In the genomic region with DNA sequence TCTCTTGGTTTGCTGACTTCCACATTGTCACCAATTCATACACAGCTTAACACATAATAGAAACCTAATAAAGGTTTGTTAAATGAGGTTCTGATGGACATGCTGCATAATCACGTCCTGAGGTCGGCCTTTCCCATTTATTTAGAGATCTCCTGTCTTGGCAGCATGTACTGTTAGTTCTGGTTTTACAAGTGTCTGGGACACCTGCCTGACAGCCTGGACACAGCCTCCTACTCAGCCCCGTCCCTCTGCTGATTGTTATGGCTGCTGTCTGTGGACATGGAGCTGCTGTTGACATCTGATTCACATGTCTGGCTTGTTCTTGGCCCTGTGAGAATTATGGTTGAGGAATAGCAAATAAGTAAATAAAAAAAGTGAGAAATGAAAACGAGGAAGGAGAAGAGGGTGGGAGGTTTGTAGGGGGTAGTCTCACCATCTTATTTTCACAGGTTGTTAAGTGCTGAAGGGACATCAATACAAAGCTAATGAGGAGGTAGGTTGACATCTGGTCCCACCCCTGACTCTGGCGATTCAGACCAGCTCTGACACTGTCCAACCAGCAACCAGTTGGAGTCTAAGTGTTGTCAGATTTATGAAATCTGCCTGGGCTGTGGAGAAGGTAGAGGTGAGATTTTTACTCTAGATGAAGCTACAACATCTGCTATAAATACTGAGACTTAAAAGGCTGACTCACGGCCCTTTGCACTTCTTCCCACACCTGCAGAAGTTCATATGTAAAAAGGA, we compare ENCODE assay signal across 20 mouse cellular contexts.
DNase-seq lines count a peak whose midpoint lies in the region; ATAC-seq and TF ChIP-seq lines count a peak whose summit lies in the region.
"Had no signal": no experiment of that assay in that cellular context is flagged by ENCODE, and none has a peak within 500 bp of the region (broad histone marks: within the 10 kb centered on the region; RNA-seq: fewer than 3 reads in every experiment).

No protein-coding gene starts in this region.

- H3K27ac ChIP-seq in heart, postnatal 0 days (ENCODE audit: low read depth), result peak overlapping the region; percentile 64
- no peak overlapping the region for H3K27ac ChIP-seq in heart, adult 2 months
- no peak overlapping the region for H3K27ac ChIP-seq in limb, embryonic 12.5 days
- H3K27ac ChIP-seq in stomach, postnatal 0 days (replicated peaks), result no peak overlapping the region
- H3K27ac ChIP-seq: embryonic facial prominence, embryonic 15.5 days; heart, embryonic 13.5 days; hindbrain, embryonic 13.5 days; limb, embryonic 15.5 days; liver, embryonic 14.5 days; midbrain, embryonic 12.5 days had no signal

- H3K27me3 ChIP-seq in heart, postnatal 0 days (ENCODE audit: control insufficient read depth, insufficient read depth, low read length), result no peaks in the 10 kb centered on the region
- no peaks in the 10 kb centered on the region for H3K27me3 ChIP-seq in heart, adult 2 months (ENCODE audit: control insufficient read depth, insufficient read depth, low read length)
- peaks cover 4% of the 10 kb centered on the region; the same call in 1 of the 2 replicates for H3K27me3 ChIP-seq in limb, embryonic 12.5 days
- no peaks in the 10 kb centered on the region for H3K27me3 ChIP-seq in stomach, postnatal 0 days (ENCODE audit: control insufficient read depth, insufficient read depth, low read length)
- H3K27me3 ChIP-seq: embryonic facial prominence, embryonic 15.5 days; heart, embryonic 13.5 days; hindbrain, embryonic 13.5 days; limb, embryonic 15.5 days; midbrain, embryonic 12.5 days had no signal

- H3K4me1 ChIP-seq in heart, postnatal 0 days (ENCODE audit: control insufficient read depth, insufficient read depth), result peaks cover 10% of the 10 kb centered on the region; the same call in 1 of the 2 replicates
- H3K4me1 ChIP-seq in heart, adult 2 months (ENCODE audit: control insufficient read depth, insufficient read depth, low read length), result peaks cover 2% of the 10 kb centered on the region; the same call in 1 of the 2 replicates
- H3K4me1 ChIP-seq in limb, embryonic 12.5 days (replicated peaks), result no peaks in the 10 kb centered on the region; the same call in 1 of the 2 replicates
- H3K4me1 ChIP-seq in stomach, postnatal 0 days (replicated peaks; ENCODE audit: control insufficient read depth, insufficient read depth), result no peaks in the 10 kb centered on the region
- H3K4me1 ChIP-seq: embryonic facial prominence, embryonic 15.5 days; hindbrain, embryonic 13.5 days; limb, embryonic 15.5 days; midbrain, embryonic 12.5 days had no signal

- H3K9me3 ChIP-seq in heart, postnatal 0 days (replicated peaks; ENCODE audit: control insufficient read depth, low read length), result no peaks in the 10 kb centered on the region
- H3K9me3 ChIP-seq in limb, embryonic 12.5 days, result no peaks in the 10 kb centered on the region
- H3K9me3 ChIP-seq in stomach, postnatal 0 days (ENCODE audit: control insufficient read depth, low read length), result no peaks in the 10 kb centered on the region
- H3K9me3 ChIP-seq: embryonic facial prominence, embryonic 15.5 days; heart, embryonic 13.5 days; hindbrain, embryonic 13.5 days; limb, embryonic 15.5 days; midbrain, embryonic 12.5 days had no signal

- no peak for TF ChIP-seq CTCF in heart, postnatal 0 days (IDR thresholded peaks at IDR 0.05; ENCODE audit: low read depth)
- TF ChIP-seq CTCF in heart, adult 2 months (IDR thresholded peaks at IDR 0.05), result no peak
- TF ChIP-seq CTCF in stomach, postnatal 0 days (IDR thresholded peaks at IDR 0.05; ENCODE audit: low read depth), result no peak

- no peak overlapping the region for H3K9ac ChIP-seq in heart, postnatal 0 days (replicated peaks; ENCODE audit: low read depth, low read length)
- H3K9ac ChIP-seq in heart, adult 2 months (ENCODE audit: low read depth, low read length), result no peak overlapping the region
- no peak overlapping the region for H3K9ac ChIP-seq in limb, embryonic 12.5 days (replicated peaks)
- H3K9ac ChIP-seq in stomach, postnatal 0 days (ENCODE audit: low read length), result no peak overlapping the region
- H3K9ac ChIP-seq: embryonic facial prominence, embryonic 15.5 days; heart, embryonic 13.5 days; hindbrain, embryonic 13.5 days; limb, embryonic 15.5 days; liver, embryonic 14.5 days; midbrain, embryonic 12.5 days had no signal

- ATAC-seq in heart, postnatal 0 days (ENCODE audit: insufficient read depth, low read depth), result peak; percentile 82
- ATAC-seq in limb, embryonic 12.5 days (ENCODE audit: insufficient number of reproducible peaks, insufficient read depth, low FRiP score, low TSS enrichment, low read depth), result peak; percentile 59; the same call in 1 of the 2 replicates
- ATAC-seq in stomach, postnatal 0 days (ENCODE audit: low FRiP score, low TSS enrichment), result no peak
- ATAC-seq: forebrain, embryonic 14.5 days; inflammation-experienced regulatory T-cells, adult 6 months had no signal

- 35% methylated on average over 6 of the region's 6 CpGs for WGBS in heart, postnatal 0 days
- WGBS in heart, adult 2 months, result 54% methylated on average over 6 of the region's 6 CpGs
- WGBS in limb, embryonic 12.5 days, result 18% methylated on average over 6 of the region's 6 CpGs
- WGBS in stomach, postnatal 0 days, result 53% methylated on average over 6 of the region's 6 CpGs

- intact Hi-C loops in heart, adult 2 months (cut with DNase I), result no loop called here

- H3K36me3 ChIP-seq in heart, postnatal 0 days (replicated peaks; ENCODE audit: control insufficient read depth, insufficient read depth, low read length), result no peaks in the 10 kb centered on the region
- H3K36me3 ChIP-seq in heart, adult 2 months (ENCODE audit: control insufficient read depth, insufficient read depth, low read length), result no peaks in the 10 kb centered on the region
- no peaks in the 10 kb centered on the region for H3K36me3 ChIP-seq in limb, embryonic 12.5 days
- H3K36me3 ChIP-seq in stomach, postnatal 0 days (ENCODE audit: control insufficient read depth, insufficient read depth, low read length), result no peaks in the 10 kb centered on the region
- H3K36me3 ChIP-seq: embryonic facial prominence, embryonic 15.5 days; heart, embryonic 13.5 days; hindbrain, embryonic 13.5 days; limb, embryonic 15.5 days; midbrain, embryonic 12.5 days had no signal

- no peak overlapping the region for H3K4me3 ChIP-seq in heart, postnatal 0 days (ENCODE audit: low read depth, low read length)
- no peak overlapping the region for H3K4me3 ChIP-seq in heart, adult 2 months
- H3K4me3 ChIP-seq in limb, embryonic 12.5 days (replicated peaks), result no peak overlapping the region
- no peak overlapping the region for H3K4me3 ChIP-seq in stomach, postnatal 0 days (ENCODE audit: low read depth, low read length)
- H3K4me3 ChIP-seq: embryonic facial prominence, embryonic 15.5 days; heart, embryonic 13.5 days; hindbrain, embryonic 13.5 days; limb, embryonic 15.5 days; midbrain, embryonic 12.5 days had no signal

- H3K4me2 ChIP-seq in heart, postnatal 0 days (ENCODE audit: low read depth, low read length), result no peak overlapping the region
- no peak overlapping the region for H3K4me2 ChIP-seq in limb, embryonic 12.5 days
- no peak overlapping the region for H3K4me2 ChIP-seq in stomach, postnatal 0 days (replicated peaks; ENCODE audit: low read depth)
- H3K4me2 ChIP-seq: embryonic facial prominence, embryonic 15.5 days; heart, embryonic 13.5 days; hindbrain, embryonic 13.5 days; limb, embryonic 15.5 days; midbrain, embryonic 12.5 days had no signal

- no peak for TF ChIP-seq EP300 in heart, postnatal 0 days (IDR thresholded peaks at IDR 0.05; ENCODE audit: low read depth)
- TF ChIP-seq EP300 in heart, adult 2 months (IDR thresholded peaks at IDR 0.05; ENCODE audit: insufficient read depth, low read depth, low read length), result no peak
- no peak for TF ChIP-seq EP300 in stomach, postnatal 0 days (optimal IDR thresholded peaks at IDR 0.05)

- DNase-seq in heart, postnatal 0 days (ENCODE audit: low spot score), result peak; percentile 65
- DNase-seq in heart, adult 2 months, result no peak
- peak; percentile 63 for DNase-seq in forelimb bud, embryonic 11.5 days (ENCODE audit: low read depth, low spot score)
- DNase-seq in lung, postnatal 14 days, result peak; percentile 11
- DNase-seq in thymus, postnatal 14 days, result no peak
- DNase-seq in stomach, postnatal 0 days (ENCODE audit: low spot score), result no peak
- DNase-seq: adrenal gland, postnatal 25 days; cerebellum, adult 8-10 months; kidney, adult 18-20 months; kidney, postnatal 10 days; right cerebral cortex, postnatal 14 days had no signal

- no peaks in the 10 kb centered on the region for H3K79me2 ChIP-seq in heart, adult 2 months (replicated peaks; ENCODE audit: control insufficient read depth, insufficient read depth, low read length)

- TF ChIP-seq POLR2A in heart, adult 2 months (IDR thresholded peaks at IDR 0.05; ENCODE audit: insufficient read depth, low read depth, low read length), result no peak

Comparison
In these comparisons a context has a peak if more than half of its experiments do, and no peak if none do; other contexts are left out.
1. DNase-seq: peak in heart, postnatal 0 days (single experiment), forelimb bud, embryonic 11.5 days (single experiment) and lung, postnatal 14 days (single experiment); none in heart, adult 2 months (0 of 2), thymus, postnatal 14 days (single experiment) and stomach, postnatal 0 days (single experiment).